In the genomic region with DNA sequence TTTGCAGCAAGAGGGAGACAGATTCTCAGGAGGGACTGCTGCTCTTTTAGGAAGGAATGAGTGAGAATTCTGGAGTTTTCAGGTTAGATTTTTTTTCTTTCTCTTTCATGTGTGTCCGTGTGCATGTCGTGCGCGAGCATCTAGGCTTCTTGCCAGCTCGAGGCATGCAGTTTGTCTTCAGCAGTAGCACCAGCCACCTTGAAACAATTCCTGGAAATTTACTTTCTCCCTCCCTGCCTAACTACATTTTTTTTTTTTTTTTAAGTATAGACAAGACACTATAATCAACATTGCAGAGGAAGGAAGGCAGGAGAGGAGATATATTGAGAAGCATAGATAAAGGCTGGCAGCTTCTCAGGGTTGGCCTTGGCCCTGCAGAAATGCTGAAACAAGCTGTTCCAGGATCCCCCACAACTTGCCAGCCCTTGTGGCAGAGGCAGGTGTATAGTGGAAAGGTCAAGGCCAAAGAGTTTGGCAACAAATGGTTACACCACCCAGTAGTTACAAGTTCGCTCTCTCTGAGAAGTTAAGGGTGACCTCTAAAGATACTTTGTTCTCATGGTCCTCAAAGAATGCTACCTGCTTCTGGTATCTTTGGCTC, we compare ENCODE assay signal across 14 mouse cellular contexts. TPM values are rescaled to one million over a fixed set of nuclear protein-coding genes. Genes with fewer than 3 reads are reported as not detected.
DNase-seq lines count a peak whose midpoint lies in the region; ATAC-seq and TF ChIP-seq lines count a peak whose summit lies in the region.
"Had no signal": no experiment of that assay in that cellular context is flagged by ENCODE, and none has a peak within 500 bp of the region (broad histone marks: within the 10 kb centered on the region; RNA-seq: fewer than 3 reads in every experiment).

No protein-coding gene starts in this region.

- H3K27me3 ChIP-seq in heart, embryonic 14.5 days (ENCODE audit: control insufficient read depth, insufficient read depth, low read length): no peaks in the 10 kb centered on the region
- H3K27me3 ChIP-seq in lung, postnatal 0 days (replicated peaks; ENCODE audit: insufficient read depth, low read length): no peaks in the 10 kb centered on the region
- H3K27me3 ChIP-seq: liver, embryonic 13.5 days; midbrain, embryonic 15.5 days; neural tube, embryonic 15.5 days had no signal

- no peak for TF ChIP-seq CTCF in lung, postnatal 0 days (IDR thresholded peaks at IDR 0.05)

- H3K9me3 ChIP-seq in heart, embryonic 14.5 days (ENCODE audit: control insufficient read depth, low read length): no peaks in the 10 kb centered on the region
- H3K9me3 ChIP-seq in lung, postnatal 0 days (ENCODE audit: low read length): no peaks in the 10 kb centered on the region
- H3K9me3 ChIP-seq: midbrain, embryonic 15.5 days; neural tube, embryonic 15.5 days had no signal

- no peak overlapping the region for H3K4me2 ChIP-seq in heart, embryonic 14.5 days (ENCODE audit: low read length)
- no peak overlapping the region for H3K4me2 ChIP-seq in lung, postnatal 0 days (replicated peaks; ENCODE audit: low read depth, low read length)
- H3K4me2 ChIP-seq: hindbrain, embryonic 14.5 days; liver, embryonic 13.5 days; midbrain, embryonic 15.5 days; neural tube, embryonic 15.5 days had no signal

- no peak overlapping the region for H3K9ac ChIP-seq in heart, embryonic 14.5 days (ENCODE audit: low read length)
- no peak overlapping the region for H3K9ac ChIP-seq in lung, postnatal 0 days (replicated peaks; ENCODE audit: low read depth)
- H3K9ac ChIP-seq: hindbrain, embryonic 14.5 days; liver, embryonic 13.5 days; midbrain, embryonic 15.5 days; neural tube, embryonic 15.5 days had no signal

- TF ChIP-seq EP300 in lung, postnatal 0 days (IDR thresholded peaks at IDR 0.05): peak; percentile 81

- ATAC-seq in heart, embryonic 14.5 days (ENCODE audit: insufficient number of reproducible peaks, insufficient read depth, low FRiP score, low read depth): 0 out of 2 replicates have a peak, but pooled peaks have one; percentile 22
- peak; percentile 22; the same call in 1 of the 2 replicates for ATAC-seq in lung, postnatal 0 days
- ATAC-seq in CD4-positive, CD25-positive, alpha-beta regulatory T cell, adult 4 months: no peak
- ATAC-seq: midbrain, embryonic 15.5 days had no signal

- H3K4me1 ChIP-seq in heart, embryonic 14.5 days (ENCODE audit: control insufficient read depth in 2 of 2, insufficient read depth in 2 of 2, low read length in 2 of 2): peaks cover 11 to 13% of the 10 kb centered on the region in 2 experiments; a peak in 3 of 4 replicates
- peaks cover 6% of the 10 kb centered on the region; the same call in 1 of the 2 replicates for H3K4me1 ChIP-seq in lung, postnatal 0 days (ENCODE audit: insufficient read depth, low read depth, low read length)
- H3K4me1 ChIP-seq: midbrain, embryonic 15.5 days had no signal

- WGBS in heart, embryonic 14.5 days: 66% methylated on average over 6 of the region's 6 CpGs
- WGBS in lung, postnatal 0 days: 53% methylated on average over 6 of the region's 6 CpGs

- peak overlapping the region; percentile 36 to 79; a peak in 3 of 4 replicates for H3K27ac ChIP-seq in heart, embryonic 14.5 days (replicated peaks in 1 of 2; ENCODE audit: control insufficient read depth in 1 of 2, insufficient read depth in 1 of 2, low read depth in 2 of 2, low read length in 2 of 2)
- no peak overlapping the region for H3K27ac ChIP-seq in lung, postnatal 0 days (ENCODE audit: low read length)
- H3K27ac ChIP-seq: hindbrain, embryonic 14.5 days; liver, embryonic 13.5 days; midbrain, embryonic 15.5 days; neural tube, embryonic 15.5 days had no signal

- DNase-seq in cerebellum, postnatal 14 days: peak; percentile 48 to 51
- DNase-seq in cerebellum, postnatal 36 days: no peak
- DNase-seq in adipocyte (ENCODE audit: low spot score): peak; percentile 24
- peak; percentile 52 for DNase-seq in lung, postnatal 0 days (ENCODE audit: low spot score)
- no peak for DNase-seq in right cerebral cortex, postnatal 36 days (ENCODE audit: low spot score in 2 of 2)
- no peak for DNase-seq in layer of hippocampus, adult 18-20 months (ENCODE audit: low spot score in 2 of 2)
- DNase-seq: liver, embryonic 13.5 days; spleen, adult 18-20 months; thymus, postnatal 14 days had no signal

- no peak overlapping the region for H3K4me3 ChIP-seq in heart, embryonic 14.5 days (ENCODE audit: control insufficient read depth in 1 of 2, insufficient read depth in 1 of 2, low read depth in 1 of 2, low read length in 2 of 2)
- H3K4me3 ChIP-seq in lung, postnatal 0 days (ENCODE audit: low read depth, low read length): no peak overlapping the region
- H3K4me3 ChIP-seq: liver, embryonic 13.5 days; midbrain, embryonic 15.5 days; neural tube, embryonic 15.5 days had no signal

- H3K36me3 ChIP-seq in heart, embryonic 14.5 days (ENCODE audit: control insufficient read depth, insufficient read depth, low read length): no peaks in the 10 kb centered on the region
- no peaks in the 10 kb centered on the region for H3K36me3 ChIP-seq in lung, postnatal 0 days (ENCODE audit: insufficient read depth, low read length)
- H3K36me3 ChIP-seq: liver, embryonic 13.5 days; midbrain, embryonic 15.5 days; neural tube, embryonic 15.5 days had no signal

RNA-seq across cellular contexts. Expression of gene Gpr182, which starts 3.1 kb away (rescaled TPM):
- polyA plus RNA-seq in heart, embryonic 14.5 days (2014; fragmentation: Nextera tagmentation; extraction: Ambion mirVana): 6.1 and 9.3 TPM in 2 replicates
- 18.6 and 23.2 TPM in 2 replicates for polyA plus RNA-seq in lung, postnatal 0 days (2015; fragmentation: Nextera tagmentation; extraction: Ambion mirVana)
- polyA plus RNA-seq in CD4-positive, CD25-positive, alpha-beta regulatory T cell, adult 4 months (2017; shearing (Covaris generic)): under 1 TPM in 1 of 2 experiments, not detected in 1; 0.29 TPM
- 1 to 10 TPM in 1 of 2 experiments, under 1 TPM in 1; 0.99 to 1.2 TPM for total RNA-seq in layer of hippocampus, adult 18-20 months (2021)

RNA-seq across cellular contexts. Expression of gene Rdh1, which starts 4.9 kb away (rescaled TPM):
- not detected in 2 replicates for polyA plus RNA-seq in heart, embryonic 14.5 days (2014; fragmentation: Nextera tagmentation; extraction: Ambion mirVana)
- 0.07 TPM in 1 of 2 replicates, not detected in the other for polyA plus RNA-seq in lung, postnatal 0 days (2015; fragmentation: Nextera tagmentation; extraction: Ambion mirVana)
- polyA plus RNA-seq in CD4-positive, CD25-positive, alpha-beta regulatory T cell, adult 4 months (2017; shearing (Covaris generic)): under 1 TPM in 1 of 2 experiments, not detected in 1; 0.27 TPM
- under 1 TPM in 1 of 2 experiments, not detected in 1; 0.15 TPM for total RNA-seq in layer of hippocampus, adult 18-20 months (2021)
- polyA plus RNA-seq: hindbrain, embryonic 14.5 days; midbrain, embryonic 15.5 days; neural tube, embryonic 15.5 days had no signal

RNA-seq across cellular contexts. Expression of gene Rdh16f1, which starts 4.9 kb away (rescaled TPM):
- polyA plus RNA-seq in heart, embryonic 14.5 days (2014; fragmentation: Nextera tagmentation; extraction: Ambion mirVana): not detected in 2 replicates
- 0.47 TPM in 1 of 2 replicates, not detected in the other for polyA plus RNA-seq in lung, postnatal 0 days (2015; fragmentation: Nextera tagmentation; extraction: Ambion mirVana)
- under 1 TPM in 1 of 2 experiments, not detected in 1; 0.40 TPM for polyA plus RNA-seq in CD4-positive, CD25-positive, alpha-beta regulatory T cell, adult 4 months (2017; shearing (Covaris generic))
- total RNA-seq in layer of hippocampus, adult 18-20 months (2021): not detected
- polyA plus RNA-seq: hindbrain, embryonic 14.5 days; midbrain, embryonic 15.5 days; neural tube, embryonic 15.5 days had no signal

RNA-seq across cellular contexts. Expression of gene Zbtb39, which starts 15.3 kb away (rescaled TPM):
- polyA plus RNA-seq in heart, embryonic 14.5 days (2014; fragmentation: Nextera tagmentation; extraction: Ambion mirVana): 2.3 and 2.6 TPM in 2 replicates
- 1.7 and 2.0 TPM in 2 replicates for polyA plus RNA-seq in lung, postnatal 0 days (2015; fragmentation: Nextera tagmentation; extraction: Ambion mirVana)
- polyA plus RNA-seq in CD4-positive, CD25-positive, alpha-beta regulatory T cell, adult 4 months (2017; shearing (Covaris generic)): under 1 TPM; 0.57 to 0.81 TPM
- total RNA-seq in layer of hippocampus, adult 18-20 months (2021): 10 to 100 TPM; 11.2 to 11.8 TPM

RNA-seq across cellular contexts. Expression of gene Rdh9, which starts 21.5 kb away (rescaled TPM):
- polyA plus RNA-seq in heart, embryonic 14.5 days (2014; fragmentation: Nextera tagmentation; extraction: Ambion mirVana): 0.09 and 0.14 TPM in 2 replicates
- polyA plus RNA-seq in lung, postnatal 0 days (2015; fragmentation: Nextera tagmentation; extraction: Ambion mirVana): 0.10 and 0.27 TPM in 2 replicates
- polyA plus RNA-seq in CD4-positive, CD25-positive, alpha-beta regulatory T cell, adult 4 months (2017; shearing (Covaris generic)): 1 to 10 TPM in 1 of 2 experiments, not detected in 1; 1.5 TPM
- under 1 TPM; 0.35 to 0.43 TPM for total RNA-seq in layer of hippocampus, adult 18-20 months (2021)
- polyA plus RNA-seq: liver, embryonic 13.5 days had no signal

Comparison
In these comparisons a context has a peak if more than half of its experiments do, and no peak if none do; other contexts are left out.
1. DNase-seq: peak in cerebellum, postnatal 14 days (2 of 2), adipocyte (single experiment) and lung, postnatal 0 days (single experiment); none in cerebellum, postnatal 36 days (0 of 2), right cerebral cortex, postnatal 36 days (0 of 2) and layer of hippocampus, adult 18-20 months (0 of 2).